Mouse (Mus musculus): ENCODE results near the gene Cdh13.

DNA sequence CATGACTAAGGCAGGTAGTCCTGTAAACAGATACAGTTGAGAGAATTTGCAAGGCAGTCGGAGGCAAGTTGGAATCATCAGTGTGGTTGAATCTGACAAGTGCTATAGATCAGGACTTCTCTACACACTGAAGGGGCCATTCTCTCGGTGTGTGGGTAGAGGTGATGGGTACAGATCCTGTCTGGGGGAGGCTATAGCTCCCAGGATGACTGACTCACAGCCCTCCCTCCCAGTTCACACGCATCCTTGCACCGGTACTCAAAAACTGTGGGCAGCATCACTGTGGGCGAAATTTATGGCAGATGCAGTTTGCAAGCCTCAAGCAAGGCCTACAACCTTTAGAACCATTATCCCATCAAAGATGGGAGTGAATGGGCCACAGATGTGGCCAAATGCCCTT, 381.5 kb downstream of the Cdh13 start:
- TF ChIP-seq CTCF (IDR thresholded peaks at IDR 0.05; ENCODE audit: control insufficient read depth, insufficient read depth, insufficient read length) = no peak
- no peak for TF ChIP-seq MAX (IDR thresholded peaks at IDR 0.05)
- TF ChIP-seq CEBPB (IDR thresholded peaks at IDR 0.05; ENCODE audit: low read depth) = no peak
- TF ChIP-seq MYOD1 (IDR thresholded peaks at IDR 0.05; ENCODE audit: control insufficient read depth, insufficient read length, low read depth) = no peak
